Mouse (Mus musculus) MEL (cell line): ENCODE data around the gene Hist1h1c.
A peak's percentile ranks its signal among the peaks of the same experiment; 100 is the strongest.

Experiments
- CTCF ChIP-seq, 3 experiments: IDR thresholded peaks in 2 of 3; conservative IDR thresholded peaks in 1 of 3; 2 replicates each; pipeline ENCODE4 v1.5.1; 2011 to 2012; ENCODE audit warnings: low read length in 3 of 3, low read depth in 2 of 3, mild to moderate bottlenecking in 2 of 3, improper control_type of control experiment in 1 of 3, inconsistent platforms in 1 of 3, mixed read lengths in 1 of 3, moderate library complexity in 1 of 3; ENCODE audit not compliant: control insufficient read depth in 1 of 3, insufficient read depth in 1 of 3, poor library complexity in 1 of 3, severe bottlenecking in 1 of 3
- E2F4 ChIP-seq: IDR thresholded peaks from 2 replicates; pipeline ENCODE4 v1.6.1; 2011; ENCODE audit warnings: low read depth, low read length, improper control_type of control experiment, borderline replicate concordance
- MAFK ChIP-seq: IDR thresholded peaks from 2 replicates; pipeline ENCODE4 v1.6.1; 2011; ENCODE audit warnings: low read depth, mild to moderate bottlenecking, low read length, improper control_type of control experiment, borderline replicate concordance
- MAX ChIP-seq: IDR thresholded peaks from 2 replicates; pipeline ENCODE4 v1.6.1; 2011; ENCODE audit warnings: low read length, improper control_type of control experiment
- POLR2A ChIP-seq, 2 experiments: IDR thresholded peaks; 2 replicates each; pipeline ENCODE4 v1.6.1; 2011 to 2012; ENCODE audit warnings: low read length in 2 of 2, mild to moderate bottlenecking in 2 of 2, control low read depth in 1 of 2, improper control_type of control experiment in 1 of 2, low read depth in 1 of 2, moderate library complexity in 1 of 2; ENCODE audit not compliant: control insufficient read depth in 1 of 2, insufficient read depth in 1 of 2, poor library complexity in 1 of 2
- POLR2AphosphoS5 ChIP-seq: IDR thresholded peaks from 2 replicates; pipeline ENCODE4 v1.6.1; 2012; ENCODE audit warnings: low read depth, borderline replicate concordance, mild to moderate bottlenecking, inconsistent platforms, low read length, moderate library complexity, mixed read lengths
- ZC3H11A ChIP-seq: IDR thresholded peaks from 2 replicates; pipeline ENCODE4 v1.6.1; 2012; ENCODE audit warnings: low read depth, mild to moderate bottlenecking, inconsistent platforms, low read length, improper control_type of control experiment
- ZNF384 ChIP-seq: IDR thresholded peaks from 2 replicates; pipeline ENCODE4 v1.6.1; 2012; ENCODE audit warnings: low read depth, mild to moderate bottlenecking, inconsistent platforms, low read length, improper control_type of control experiment

DNA sequence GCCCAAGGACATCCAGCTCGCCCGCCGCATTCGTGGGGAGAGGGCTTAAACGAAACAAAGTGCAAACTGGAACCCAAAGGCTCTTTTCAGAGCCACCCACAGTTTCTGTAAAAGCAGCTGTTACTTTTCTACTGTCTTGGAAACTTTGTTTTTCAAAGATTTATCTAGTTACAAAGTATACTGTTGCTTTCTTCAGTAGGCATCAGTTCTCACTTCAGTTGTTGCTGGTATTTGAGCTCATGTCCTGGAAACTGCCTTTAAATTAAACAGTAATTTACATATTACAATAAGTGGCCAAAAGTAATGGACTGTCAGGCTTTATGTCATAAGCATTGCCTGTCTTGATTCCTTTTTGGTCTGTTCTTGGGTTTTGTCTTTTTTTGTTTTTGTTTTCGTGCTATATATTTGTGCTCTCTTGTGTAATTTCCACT, 14.1 kb downstream of the Hist1h1c start:
- TF ChIP-seq CTCF (IDR thresholded peaks at IDR 0.05 in 2 of 3, conservative IDR thresholded peaks at IDR 0.05 in 1 of 3; ENCODE audit: control insufficient read depth in 1 of 3, insufficient read depth in 1 of 3, low read depth in 2 of 3, low read length in 3 of 3, poor library complexity in 1 of 3, severe bottlenecking in 1 of 3) (no peak), E2F4 (no peak), ZC3H11A (no peak), MAX (no peak), POLR2A (IDR thresholded peaks at IDR 0.05; ENCODE audit: control insufficient read depth in 1 of 2, insufficient read depth in 1 of 2, low read depth in 1 of 2, low read length in 2 of 2, poor library complexity in 1 of 2) (peak; percentile 70 to 100; a peak in 3 of 4 replicates), ZNF384 (no peak), POLR2AphosphoS5 (peak; percentile 95; the same call in 1 of the 2 replicates), MAFK (no peak)
